In the genomic region with DNA sequence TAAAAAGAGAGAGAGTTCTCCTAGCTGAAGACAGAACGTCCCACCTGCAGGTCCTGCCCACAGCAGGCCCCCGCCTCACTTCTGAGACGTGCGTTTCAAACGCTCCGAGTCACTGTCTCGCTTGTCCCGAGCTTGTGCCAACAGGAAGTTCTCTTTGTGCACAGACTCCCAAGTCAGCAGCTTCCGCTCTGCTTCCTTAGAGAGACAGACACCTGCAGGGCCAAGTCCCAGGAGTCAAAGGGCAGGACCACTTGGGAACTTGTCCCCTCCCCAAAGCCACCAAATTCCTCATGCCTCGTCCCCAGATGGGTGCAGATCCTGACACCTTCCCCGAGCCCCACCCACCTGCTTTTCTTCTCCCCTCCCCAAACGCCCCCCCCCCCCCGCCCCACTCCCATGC, we compare ENCODE assay signal across 10 mouse cellular contexts. TPM values are rescaled to one million over a fixed set of nuclear protein-coding genes. Genes with fewer than 3 reads are reported as not detected.
DNase-seq lines count a peak whose midpoint lies in the region; ATAC-seq and TF ChIP-seq lines count a peak whose summit lies in the region.
"Had no signal": no experiment of that assay in that cellular context is flagged by ENCODE, and none has a peak within 500 bp of the region (broad histone marks: within the 10 kb centered on the region; RNA-seq: fewer than 3 reads in every experiment).

No protein-coding gene starts in this region.

- no peak for TF ChIP-seq CTCF in cerebellum, adult 2 months (IDR thresholded peaks at IDR 0.05; ENCODE audit: borderline replicate concordance, insufficient read depth, low read depth, low read length)

- peaks cover 48% of the 10 kb centered on the region for H3K36me3 ChIP-seq in limb, embryonic 15.5 days

- no peaks in the 10 kb centered on the region for H3K4me1 ChIP-seq in cerebellum, adult 2 months (ENCODE audit: control insufficient read depth, insufficient read depth, low read length)
- peaks cover 12% of the 10 kb centered on the region; the same call in 1 of the 2 replicates for H3K4me1 ChIP-seq in limb, embryonic 15.5 days

- peak in 1 of 2 experiments; percentile 29 for DNase-seq in cerebellum, adult 2 months
- no peak for DNase-seq in cerebellum, adult 11-12 months
- peak; percentile 16 for DNase-seq in thymus, postnatal 14 days
- DNase-seq in thymus, postnatal 36 days = no peak
- no peak for DNase-seq in frontal cortex, postnatal 25 days (ENCODE audit: low spot score in 2 of 2)
- DNase-seq in left cerebral cortex, adult 8-10 months (ENCODE audit: low spot score in 2 of 2) = no peak
- DNase-seq in left cerebral cortex, adult 11 months (ENCODE audit: low spot score) = no peak

- no peaks in the 10 kb centered on the region for H3K27me3 ChIP-seq in cerebellum, adult 2 months (ENCODE audit: control insufficient read depth, insufficient read depth, low read length)
- peaks cover 5% of the 10 kb centered on the region; the same call in 1 of the 2 replicates for H3K27me3 ChIP-seq in limb, embryonic 15.5 days

- no peak for TF ChIP-seq POLR2A in cerebellum, adult 2 months (IDR thresholded peaks at IDR 0.05; ENCODE audit: borderline replicate concordance, insufficient read depth, low read length)

- H3K9ac ChIP-seq in limb, embryonic 15.5 days = no peak overlapping the region

- WGBS in cerebellum, adult 2 months = 19% methylated on average over 13 of the region's 13 CpGs
- 25% methylated on average over 11 of the region's 13 CpGs for WGBS in limb, embryonic 15.5 days

- no peaks in the 10 kb centered on the region for H3K9me3 ChIP-seq in limb, embryonic 15.5 days

- 0 out of 2 replicates have a peak overlapping the region, but pooled peaks have one; percentile 19 for H3K4me2 ChIP-seq in limb, embryonic 15.5 days

- ATAC-seq in limb, embryonic 15.5 days (ENCODE audit: insufficient number of reproducible peaks, low FRiP score, low TSS enrichment, low read depth) = no peak

- no peak overlapping the region for H3K27ac ChIP-seq in cerebellum, adult 2 months (ENCODE audit: insufficient read depth, low read length)
- no peak overlapping the region for H3K27ac ChIP-seq in limb, embryonic 15.5 days

- peak overlapping the region; percentile 52 for H3K4me3 ChIP-seq in cerebellum, adult 2 months (replicated peaks; ENCODE audit: insufficient read depth, low read depth, low read length)
- no peak overlapping the region for H3K4me3 ChIP-seq in limb, embryonic 15.5 days

RNA-seq across cellular contexts. Expression of a gene that starts 27.6 kb away (rescaled TPM):
- polyA plus RNA-seq in cerebellum, adult 2 months (2012; rRNA removed) = not detected in 2 replicates
- not detected in 2 replicates for polyA plus RNA-seq in limb, embryonic 15.5 days (2015; fragmentation: Nextera tagmentation; extraction: Ambion mirVana)
- total RNA-seq in left cerebral cortex, adult 8-10 months (2022) = under 1 TPM in 3 of 4 experiments, not detected in 1; 0.19 to 0.55 (median 0.34) TPM
- total RNA-seq: gastrocnemius, postnatal 4 days; liver, adult 2 months had no signal

RNA-seq across cellular contexts. Expression of a gene that starts 28.7 kb away (rescaled TPM):
- 17.5 and 18.9 TPM in 2 replicates for polyA plus RNA-seq in cerebellum, adult 2 months (2012; rRNA removed)
- polyA plus RNA-seq in limb, embryonic 15.5 days (2015; fragmentation: Nextera tagmentation; extraction: Ambion mirVana) = 22.0 and 22.6 TPM in 2 replicates
- 10 to 100 TPM; 23.9 to 27.8 (median 25.1) TPM for total RNA-seq in left cerebral cortex, adult 8-10 months (2022)

RNA-seq across cellular contexts. Expression of a gene that starts 30.2 kb away (rescaled TPM):
- 0.11 and 0.31 TPM in 2 replicates for polyA plus RNA-seq in cerebellum, adult 2 months (2012; rRNA removed)
- polyA plus RNA-seq in limb, embryonic 15.5 days (2015; fragmentation: Nextera tagmentation; extraction: Ambion mirVana) = 6.5 and 15.1 TPM in 2 replicates
- total RNA-seq in left cerebral cortex, adult 8-10 months (2022) = 1 to 10 TPM in 1 of 4 experiments, under 1 TPM in 3; 0.26 to 1.1 (median 0.78) TPM
- polyA plus RNA-seq: liver, adult 2 months had no signal
